Mouse (Mus musculus): Measurements from ENCODE around the gene 6720489N17Rik.
"Not testable (repeated sequence)": the region's sequence is repeated elsewhere in the genome, so short reads cannot be mapped to it uniquely, and the experiment has no call there.

- TF ChIP-seq CTCF (IDR thresholded peaks at IDR 0.05; ENCODE audit: insufficient read depth, low read length): peak; percentile 31
- not testable (repeated sequence) for TF ChIP-seq POLR2A (IDR thresholded peaks at IDR 0.05; ENCODE audit: borderline replicate concordance, extremely low read depth, low read depth, low read length)
Observed at GRCm38 (mm10) chr13:62627071-62627470, 3.1 kb upstream of the 6720489N17Rik start.
